Mouse (Mus musculus) thymus, adult 2 months (tissue): ENCODE results near the gene Hk1.

Source experiments
- CTCF ChIP-seq: fragments of 200-500 bp; IDR thresholded peaks from 2 replicates; pipeline ENCODE4 v1.5.1; 2012; ENCODE audit warnings: mild to moderate bottlenecking, control low read depth, low read length, moderate library complexity, borderline replicate concordance; ENCODE audit not compliant: control insufficient read depth, poor library complexity, insufficient read depth; ENCODE audit errors: extremely low read depth
- POLR2A ChIP-seq: fragments of 200-500 bp; IDR thresholded peaks from 2 replicates; pipeline ENCODE4 v1.6.1; 2012; ENCODE audit warnings: mild to moderate bottlenecking, low read length, control low read depth, moderate library complexity; ENCODE audit not compliant: control insufficient read depth, poor library complexity, insufficient read depth; ENCODE audit errors: extremely low read depth

DNA sequence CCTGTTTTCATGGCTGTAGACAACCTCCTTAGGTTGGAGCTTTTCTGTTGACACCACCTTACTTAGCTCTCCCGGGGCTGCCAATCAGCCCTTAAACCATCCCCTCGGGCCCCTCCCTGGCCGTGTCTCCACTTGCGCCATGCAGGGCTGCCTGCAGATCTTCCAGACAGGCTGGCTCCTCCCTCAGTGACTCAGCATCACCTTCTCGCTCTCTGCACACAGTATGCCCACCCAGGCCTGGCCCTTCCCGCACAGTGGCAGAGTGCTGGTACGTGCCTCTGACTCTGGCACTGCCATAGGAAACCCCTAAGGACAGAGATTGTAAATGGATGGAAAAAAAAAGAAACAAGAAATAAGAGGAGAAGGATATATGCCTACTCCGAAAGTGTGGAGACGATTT, 96.9 kb downstream of the Hk1 start:
- TF ChIP-seq POLR2A (no peak), CTCF (no peak)
